Mouse (Mus musculus) spleen, embryonic (tissue): ENCODE data around the gene Ttc30a1.
"Not testable (repeated sequence)": the region's sequence is repeated elsewhere in the genome, so short reads cannot be mapped to it uniquely, and the experiment has no call there.

ENCODE experiments used
- CTCF ChIA-PET: fragments of 350-600 bp; sonication (Branson Sonifier 250); formaldehyde crosslinking; loops from one replicate; lab custom pipeline; 2022; lab: Charles Lee

The Ttc30a1 gene

DNA sequence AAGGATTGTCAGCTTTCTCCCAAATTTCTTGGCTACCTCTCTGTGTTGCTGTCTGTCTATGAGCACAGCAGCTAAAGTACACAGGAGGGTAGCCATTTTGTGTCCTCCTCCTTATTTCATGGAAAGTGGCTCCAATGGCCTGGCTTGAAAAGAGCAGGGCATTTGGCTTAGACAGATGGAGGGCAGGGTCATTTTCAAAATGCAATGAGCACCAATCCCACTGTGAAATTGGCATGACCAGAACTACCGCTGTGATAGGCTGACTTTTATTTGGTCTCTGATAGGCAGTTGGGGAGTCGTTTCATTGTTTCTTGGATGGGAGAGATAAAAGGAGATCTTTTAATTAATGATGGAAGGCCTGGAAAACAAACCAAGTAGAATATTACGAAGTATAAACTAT lies 2.1 kb upstream of the Ttc30a1 start:
- CTCF ChIA-PET: interaction anchor here (0.7 kb wide), 2 partner anchors 82 to 160 kb away, joined by 4 to 26 read pairs; no protein-coding TSS in a partner anchor

DNA sequence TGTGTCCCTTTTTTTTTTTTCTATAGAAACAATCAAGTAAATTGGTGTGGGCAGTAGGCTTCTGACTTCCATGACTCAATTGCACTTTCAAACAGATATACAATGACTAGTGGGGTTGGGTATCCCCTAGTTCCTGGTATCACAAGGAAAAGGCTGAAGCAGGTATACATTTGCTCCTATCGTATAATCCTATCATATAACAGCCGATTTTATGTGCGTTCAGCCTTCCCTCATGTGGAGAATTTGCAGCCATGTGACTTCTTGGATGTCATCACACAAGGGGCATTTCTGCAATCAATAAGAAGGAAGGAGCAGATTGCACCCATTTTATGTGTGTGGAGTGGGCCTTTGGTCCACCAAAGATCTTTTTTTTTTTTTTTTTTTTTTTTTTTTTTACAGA lies 1.3 kb upstream of the Ttc30a1 start:
- CTCF ChIA-PET: no interaction called here

DNA sequence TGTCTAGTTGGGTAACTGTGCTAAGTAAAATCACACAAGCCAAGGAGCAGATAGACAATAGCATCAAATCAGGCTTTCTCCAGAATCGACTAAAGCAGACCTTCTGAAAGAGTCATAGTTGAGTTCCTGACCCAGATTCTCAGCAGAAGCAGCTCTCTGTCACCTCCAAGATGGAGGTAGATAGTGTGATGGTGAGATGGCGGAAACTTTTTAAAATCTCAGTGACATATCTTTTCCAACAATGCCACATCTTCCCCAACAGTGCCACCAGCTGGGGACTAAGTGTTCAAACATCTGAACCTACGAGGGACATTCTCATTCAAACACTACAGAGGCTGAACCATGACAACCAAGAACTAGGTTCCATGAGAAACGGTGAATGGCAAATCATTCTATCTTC lies 859 bp upstream of the Ttc30a1 start:
- CTCF ChIA-PET: no interaction called here

- CTCF ChIA-PET: not testable (repeated sequence)
These were observed 781 bp downstream of the Ttc30a1 start for GRCm38 (mm10) chr2:75980933-75981439.

DNA sequence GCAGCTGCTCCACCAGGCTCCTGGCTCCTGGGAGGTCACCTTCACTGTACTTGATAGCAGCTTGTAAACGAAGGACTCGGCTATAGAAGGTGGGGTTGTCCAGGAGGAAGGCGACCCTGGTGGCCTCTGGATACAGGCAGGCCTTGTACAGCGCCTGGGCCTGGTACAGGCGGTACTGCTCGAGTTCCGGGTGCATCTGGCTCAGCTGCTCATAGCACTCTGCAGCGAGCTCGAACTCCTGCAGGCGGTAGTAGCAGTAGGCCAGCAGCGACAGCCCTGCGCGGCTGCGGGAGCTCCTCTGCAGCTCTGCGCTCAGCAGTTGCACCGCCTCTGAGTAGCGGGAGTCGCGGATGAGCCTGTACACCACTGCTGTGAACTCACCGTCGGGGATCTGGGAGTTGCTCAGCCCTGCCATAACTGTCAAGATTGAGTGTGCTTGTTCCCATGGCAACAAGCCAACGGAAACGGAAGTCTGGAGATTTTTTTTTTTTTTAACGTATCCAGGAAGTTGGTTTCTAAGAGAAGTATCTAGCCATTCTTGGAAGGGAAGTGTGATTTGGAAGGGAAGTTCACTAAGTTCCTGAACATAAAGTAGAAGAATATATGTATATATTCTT lies 3.9 kb downstream of the Ttc30a1 start, which contains the start of gene Ttc30a2:
Ttc30a2 (minus strand) TSS at position 419 of the 617 bp plus-strand sequence.
- CTCF ChIA-PET: not testable (repeated sequence)

GRCm38 (mm10) chr2:75976070-75976469 lies 5.7 kb downstream of the Ttc30a1 start:
- CTCF ChIA-PET: not testable (repeated sequence)

- CTCF ChIA-PET: interaction anchor here (1.3 kb wide), 1 partner anchor 9 kb away, joined by 3 read pairs; no protein-coding TSS in a partner anchor
These were observed 7.6 kb downstream of the Ttc30a1 start for GRCm38 (mm10) chr2:75974131-75974530.

DNA sequence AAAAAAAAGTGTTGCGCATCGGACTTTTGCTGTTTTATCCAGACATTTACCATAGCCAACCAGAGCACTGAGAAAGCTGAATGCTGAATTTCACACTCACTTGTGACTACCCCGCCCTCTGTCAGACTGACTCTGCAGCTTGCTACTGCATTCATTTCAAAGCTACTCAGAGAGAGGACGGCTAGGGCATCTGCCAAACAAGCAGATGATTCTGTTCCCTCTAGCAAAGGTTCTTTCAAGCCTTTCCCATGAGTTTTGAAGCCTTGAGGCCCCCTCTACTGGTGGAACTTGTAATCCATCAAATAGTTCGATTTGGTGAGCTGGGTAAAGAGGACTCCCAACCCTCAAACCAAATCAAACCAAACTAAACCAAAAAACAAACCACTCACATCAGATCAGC lies 16.8 kb downstream of the Ttc30a1 start:
- CTCF ChIA-PET: interaction anchor here (0.6 to 1.0 kb wide), 3 partner anchors 8 to 328 kb away, joined by 3 to 4 read pairs (median 3); no protein-coding TSS in a partner anchor

DNA sequence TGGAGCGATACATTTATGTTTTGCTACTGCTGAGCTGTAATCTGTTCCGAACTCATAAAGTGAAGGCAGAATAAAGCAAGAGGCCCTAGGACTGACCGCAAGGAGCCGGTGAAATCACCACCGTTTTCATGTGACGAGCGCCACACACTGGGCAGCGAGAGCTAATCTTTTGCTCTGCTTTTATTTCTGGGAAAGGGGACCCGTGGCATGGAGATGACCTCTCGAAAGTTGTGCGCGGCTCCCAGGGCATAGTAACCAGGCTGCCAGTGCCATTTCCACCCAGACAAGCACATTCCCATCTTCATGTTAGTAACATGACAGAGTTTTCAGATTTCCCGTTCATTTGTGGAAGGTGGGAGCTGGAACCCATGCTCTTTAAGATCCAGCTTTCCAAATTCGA lies 17.3 kb downstream of the Ttc30a1 start:
- CTCF ChIA-PET: interaction anchor here (0.6 to 1.0 kb wide), 3 partner anchors 9 to 327 kb away, joined by 3 to 4 read pairs (median 3); no protein-coding TSS in a partner anchor

DNA sequence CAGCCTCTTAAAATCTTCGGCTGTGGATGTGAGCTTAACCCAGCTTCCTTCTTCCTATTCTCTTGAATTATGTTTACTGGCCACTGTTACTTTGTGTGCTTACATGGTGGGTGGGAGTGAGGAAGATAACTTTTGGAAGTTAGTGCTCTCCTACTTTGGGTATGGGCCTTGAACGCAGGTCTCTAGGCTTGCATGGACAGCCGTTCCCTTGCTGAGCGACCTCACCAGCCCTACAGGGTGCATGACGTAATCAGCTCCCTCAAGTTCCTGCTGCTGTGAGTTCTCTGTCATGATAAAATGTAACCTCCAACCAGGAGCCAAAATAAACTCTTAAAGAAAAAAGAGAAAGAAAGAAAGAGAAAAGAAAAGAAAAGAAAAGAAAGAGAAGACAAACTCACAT lies 17.7 kb downstream of the Ttc30a1 start:
- CTCF ChIA-PET: interaction anchor here (0.6 to 1.0 kb wide), 3 partner anchors 36 to 78 kb away, joined by 3 to 5 read pairs (median 4); no protein-coding TSS in a partner anchor

DNA sequence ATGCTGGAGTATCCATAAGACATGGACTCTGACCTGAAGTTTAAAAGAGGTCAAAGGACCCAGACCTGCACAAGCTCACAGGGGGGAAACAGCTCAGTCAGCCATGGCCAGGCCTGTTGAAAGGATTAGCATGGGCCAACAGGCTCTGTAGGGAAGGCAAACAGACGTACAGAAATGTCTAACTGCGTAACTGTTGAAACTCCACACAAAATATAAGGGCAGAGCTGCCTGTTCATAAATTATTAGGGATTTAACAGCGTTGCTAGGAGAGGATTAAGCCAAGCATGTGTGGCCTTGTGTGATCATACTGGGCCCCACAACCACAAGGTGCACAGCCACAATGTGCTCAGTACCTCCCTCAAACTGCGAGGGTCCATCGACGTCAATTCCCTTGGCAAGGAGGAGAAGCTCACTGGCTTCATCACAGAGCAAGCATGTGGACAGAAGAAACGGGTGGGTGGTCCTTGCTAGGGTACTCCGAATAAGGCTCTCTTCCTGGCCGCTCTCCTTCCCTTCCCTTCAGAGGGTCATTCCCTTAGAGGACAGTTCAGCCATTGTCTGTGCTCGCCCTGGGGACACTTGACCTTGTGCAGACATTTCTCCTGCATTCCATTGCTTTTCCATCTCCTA lies 18.4 kb downstream of the Ttc30a1 start:
- CTCF ChIA-PET: interaction anchor here (0.7 kb wide), 1 partner anchor 35 kb away, joined by 3 read pairs; no protein-coding TSS in a partner anchor

GRCm38 (mm10) chr2:75960366-75961330 lies 21.1 kb downstream of the Ttc30a1 start:
- CTCF ChIA-PET: no interaction called here

DNA sequence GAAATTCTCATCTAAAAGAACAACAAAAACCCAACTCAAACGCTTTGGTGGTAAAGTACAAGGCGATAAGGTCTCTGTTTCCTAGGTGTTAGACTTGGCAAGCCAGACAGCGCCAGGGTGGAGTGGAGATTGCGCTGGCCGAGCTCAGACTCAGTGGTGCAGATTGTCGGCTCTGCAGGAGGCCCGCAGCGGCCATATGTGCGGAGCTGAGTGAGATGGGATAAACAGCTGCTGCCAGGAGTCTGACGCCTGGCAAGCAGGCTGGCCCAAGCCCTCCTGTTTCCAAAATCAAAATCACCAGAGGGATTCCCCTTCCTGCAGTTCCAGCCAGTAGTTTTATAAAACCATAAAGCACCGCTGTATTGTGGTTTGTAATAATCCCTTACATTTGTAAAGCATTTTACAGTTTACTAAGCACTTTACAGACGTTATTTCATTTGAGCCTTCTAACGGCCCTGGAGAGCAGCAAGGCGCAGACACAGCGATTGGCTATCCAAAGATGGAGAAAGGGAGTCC lies 21.9 kb downstream of the Ttc30a1 start:
- CTCF ChIA-PET: no interaction called here

GRCm38 (mm10) chr2:75959183-75959849 lies 22.5 kb downstream of the Ttc30a1 start:
- CTCF ChIA-PET: no interaction called here

- CTCF ChIA-PET: no interaction called here
These were observed 26.1 kb downstream of the Ttc30a1 start for GRCm38 (mm10) chr2:75955709-75956108.

DNA sequence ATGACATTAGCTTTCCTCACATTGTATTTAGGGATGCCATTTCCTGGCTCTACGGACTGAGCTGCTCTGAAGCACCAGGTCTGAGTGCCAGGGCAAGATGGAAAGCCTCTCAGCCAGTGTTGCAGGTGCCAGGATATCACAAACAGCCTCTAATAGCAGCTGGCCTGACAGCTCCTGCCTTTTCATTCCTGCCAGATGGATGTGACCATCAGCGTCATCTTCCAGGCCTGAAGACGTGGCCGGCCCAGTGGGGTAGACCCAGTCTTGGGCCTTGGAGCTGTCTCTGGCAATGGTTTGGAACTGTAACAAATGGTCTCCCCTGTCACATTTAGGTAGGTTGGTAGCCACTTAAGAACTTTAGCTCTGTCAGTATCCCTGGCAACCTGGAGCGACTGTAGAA lies 28.4 kb downstream of the Ttc30a1 start:
- CTCF ChIA-PET: no interaction called here

- CTCF ChIA-PET: no interaction called here
These were observed 31.1 kb downstream of the Ttc30a1 start for GRCm38 (mm10) chr2:75950685-75951084.

GRCm38 (mm10) chr2:75938117-75939063 lies 43.4 kb downstream of the Ttc30a1 start, which contains the start of gene Ttc30b:
Ttc30b (minus strand) TSS chr2:75938585.
- CTCF ChIA-PET: no interaction called here

DNA sequence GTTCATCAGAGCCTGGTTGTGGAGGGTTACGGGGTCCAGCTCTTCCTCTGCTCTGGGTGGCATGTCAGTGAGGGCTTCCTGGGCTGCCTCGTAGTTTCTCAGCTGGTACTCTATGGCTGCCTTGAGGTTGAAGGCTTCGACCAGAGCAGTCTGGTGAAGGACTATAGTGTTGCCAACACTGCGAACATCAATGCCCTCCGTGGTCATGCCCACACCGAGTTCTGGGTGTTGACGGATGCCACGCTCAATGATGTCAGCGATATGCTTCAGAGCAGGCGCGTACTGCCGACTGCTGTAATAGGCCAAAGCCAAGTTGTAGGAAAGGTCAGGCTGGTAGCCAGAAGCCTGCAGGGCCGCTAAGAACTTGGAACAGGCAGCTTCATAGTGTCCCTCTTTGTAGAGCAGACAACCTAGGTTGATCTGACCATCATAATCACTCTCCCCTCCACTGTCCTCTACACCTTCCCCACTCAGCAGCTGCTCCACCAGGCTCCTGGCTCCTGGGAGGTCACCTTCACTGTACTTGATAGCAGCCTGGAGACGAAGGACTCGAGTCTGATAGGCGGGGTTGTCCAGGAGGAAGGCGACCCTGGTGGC lies 44.1 kb downstream of the Ttc30a1 start:
- CTCF ChIA-PET: not testable (repeated sequence)
